Mouse (Mus musculus): ENCODE measurements around the gene Boll.
"Not testable (repeated sequence)": the region's sequence is repeated elsewhere in the genome, so short reads cannot be mapped to it uniquely, and the experiment has no call there.

Boll gene
- long read RNA-seq, experiment 1, partial matches to known transcripts = 0 of 1 reads
- long read RNA-seq, experiment 1, other reads (novel, unspliced or antisense) = 1 of 1 reads
- long read RNA-seq, experiment 2 = 0 reads

DNA sequence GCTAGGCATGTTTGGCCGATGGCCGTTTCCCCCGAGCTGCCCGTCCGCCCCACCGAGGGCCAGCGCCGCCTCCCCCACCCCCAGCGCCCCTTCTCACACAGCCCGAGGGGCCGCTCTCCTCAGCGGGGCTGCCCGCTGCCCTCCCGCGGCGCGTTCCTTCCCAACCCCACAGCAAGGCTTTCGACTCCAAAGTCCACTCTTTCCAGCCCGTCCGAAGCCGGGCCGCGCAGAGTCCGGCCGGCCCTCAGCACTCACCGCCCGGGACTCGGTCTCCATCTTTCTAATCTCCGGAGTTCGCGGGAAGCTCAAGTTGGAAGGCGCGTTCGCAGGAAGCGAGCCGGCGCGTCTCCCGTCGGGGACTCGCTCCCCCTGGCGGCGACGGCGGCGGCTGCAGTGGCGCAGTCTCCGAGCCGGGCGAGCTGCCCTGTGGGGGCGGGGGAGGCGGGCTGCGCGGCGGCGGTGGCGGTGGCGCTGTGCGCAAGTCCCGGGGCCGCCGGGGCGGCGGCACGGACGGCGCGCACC is at the start of gene Boll:
Boll (minus strand) TSS at position 426 of the 522 bp plus-strand sequence.
- intact Hi-C loops (cut with DNase I) = no loop called here

DNA sequence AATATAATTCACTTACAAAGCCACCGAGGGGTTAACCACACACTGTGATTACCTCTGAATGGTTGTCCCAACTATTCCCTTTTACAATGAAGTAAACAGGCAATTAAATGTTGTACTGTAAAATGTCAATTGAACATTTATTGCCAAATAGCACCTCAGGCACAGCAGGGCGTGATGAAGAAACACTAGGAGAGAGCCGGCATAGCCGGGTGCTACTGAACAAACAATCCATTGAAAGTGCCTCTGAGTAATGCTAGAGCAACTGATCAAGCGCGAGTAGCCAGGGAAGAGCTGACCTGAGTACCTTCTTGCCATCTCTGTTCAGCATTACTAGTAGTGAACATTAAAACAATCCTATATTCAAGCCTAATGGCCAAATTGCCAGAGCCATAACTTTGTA is 49.3 kb upstream of the Boll start:
- intact Hi-C loops (cut with DNase I) = no loop called here

DNA sequence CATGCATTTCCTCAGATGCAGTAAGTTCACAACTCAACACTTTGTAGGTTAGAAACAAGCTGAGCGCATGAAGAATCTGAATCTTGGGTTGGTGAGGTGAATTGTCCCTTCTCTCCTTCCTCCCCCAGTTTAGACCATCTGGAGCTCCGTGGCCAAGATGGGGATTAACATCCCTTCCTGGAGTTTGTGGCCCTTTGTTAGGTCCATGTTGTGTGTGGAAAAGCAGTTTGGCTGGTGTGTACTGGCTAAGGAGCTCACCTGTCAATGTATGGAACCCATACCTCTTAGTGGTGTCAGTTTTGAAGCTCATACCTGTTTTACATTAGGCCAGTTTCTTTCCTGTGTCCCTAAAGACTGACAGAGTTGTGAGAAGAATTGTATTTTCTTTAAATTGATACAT is 47.8 kb upstream of the Boll start:
- intact Hi-C loops (cut with DNase I) = no loop called here

- intact Hi-C loops (cut with DNase I) = no loop called here
Observed at GRCm38 (mm10) chr1:55410670-55411069, 47.4 kb upstream of the Boll start.

DNA sequence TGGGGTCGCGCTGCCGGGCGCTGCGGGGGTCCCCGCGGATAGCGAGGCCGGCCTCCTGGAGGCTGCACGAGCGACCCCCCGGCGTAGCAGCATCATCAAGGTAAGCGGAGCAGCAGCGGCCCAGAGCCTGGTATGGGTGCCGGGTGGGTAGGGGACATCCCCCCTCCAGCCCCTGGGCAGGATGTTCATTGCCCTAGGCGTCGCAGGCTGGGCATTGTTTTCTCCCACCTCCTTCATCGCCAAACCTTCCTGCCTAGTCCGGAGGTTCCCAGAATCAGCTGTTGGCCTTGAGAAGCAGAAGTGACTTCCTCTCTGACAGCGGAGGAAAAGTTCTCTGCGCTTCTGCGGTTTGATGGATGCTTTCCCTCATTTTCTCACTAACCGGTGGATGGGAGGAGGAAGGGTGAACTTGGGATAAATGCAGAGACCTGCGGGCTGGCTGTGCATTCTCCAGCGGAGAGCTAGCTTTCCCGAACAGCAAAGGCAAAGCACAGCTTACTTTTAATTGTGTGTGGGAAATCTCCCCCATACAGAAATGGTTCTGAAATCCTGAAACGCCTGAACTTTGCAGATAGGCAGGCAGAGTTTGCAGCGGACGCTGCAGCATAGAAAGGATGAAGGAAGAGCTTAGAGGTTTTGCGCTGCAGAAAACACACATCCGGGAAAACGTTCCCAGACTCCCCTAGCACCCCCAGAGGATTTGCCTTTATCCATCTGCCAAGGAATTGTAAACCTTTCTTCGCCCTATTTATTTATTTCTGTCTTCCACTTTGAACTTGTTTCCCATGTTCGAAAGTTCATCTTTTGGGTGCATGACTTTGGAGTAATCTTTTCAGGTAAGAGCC is 43.5 kb upstream of the Boll start:
- intact Hi-C loops (cut with DNase I) = no loop called here

GRCm38 (mm10) chr1:55406023-55406413 is 42.7 kb upstream of the Boll start:
- intact Hi-C loops (cut with DNase I) = no loop called here

DNA sequence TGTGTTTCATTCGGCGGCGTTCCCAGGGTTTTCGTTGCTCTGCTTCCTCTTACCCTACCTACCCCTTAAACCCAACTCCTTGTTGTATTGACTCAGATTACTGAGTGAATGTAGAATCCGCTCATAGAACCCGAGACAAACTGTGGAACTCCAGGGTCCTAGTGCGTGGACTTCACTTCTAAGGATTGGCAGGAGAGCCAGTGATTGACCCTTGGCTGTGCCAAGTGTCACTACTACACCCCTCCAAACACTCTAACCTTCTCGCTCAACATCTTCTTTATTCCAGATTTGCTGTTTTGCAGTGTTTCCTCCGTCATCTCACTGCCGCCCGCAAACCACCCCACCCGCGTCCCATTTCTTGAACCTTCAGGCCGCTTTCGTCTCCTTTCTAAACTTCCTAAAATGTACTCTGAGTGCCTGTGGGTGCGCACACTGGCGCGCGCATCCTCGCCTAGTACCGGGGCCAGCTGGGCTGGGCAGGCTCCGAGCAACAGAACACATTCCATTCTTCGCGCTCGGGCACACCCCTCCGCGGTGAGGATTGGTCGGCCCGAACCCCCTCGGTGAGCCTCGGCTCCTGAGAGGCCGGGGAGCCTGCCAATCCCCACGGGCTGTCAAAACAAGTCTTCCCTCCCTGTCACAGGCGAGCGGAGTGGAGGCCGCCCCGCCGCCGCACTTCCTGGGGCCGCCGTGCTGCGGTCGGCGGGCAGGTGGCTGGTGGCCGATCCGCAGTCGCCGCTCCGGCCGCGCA is 42.2 kb upstream of the Boll start, which contains the start of gene Plcl1:
Plcl1 (plus strand) TSS at position 650 of the 751 bp plus-strand sequence.
- intact Hi-C loops (cut with DNase I) = loop anchor here (2.0 kb wide), 3 partner anchors 331 to 467 kb away; no protein-coding TSS in a partner anchor

GRCm38 (mm10) chr1:55404439-55404838 is 41.2 kb upstream of the Boll start:
- intact Hi-C loops (cut with DNase I) = loop anchor here (2.0 to 5.0 kb wide), 4 partner anchors 332 to 468 kb away; no protein-coding TSS in a partner anchor

DNA sequence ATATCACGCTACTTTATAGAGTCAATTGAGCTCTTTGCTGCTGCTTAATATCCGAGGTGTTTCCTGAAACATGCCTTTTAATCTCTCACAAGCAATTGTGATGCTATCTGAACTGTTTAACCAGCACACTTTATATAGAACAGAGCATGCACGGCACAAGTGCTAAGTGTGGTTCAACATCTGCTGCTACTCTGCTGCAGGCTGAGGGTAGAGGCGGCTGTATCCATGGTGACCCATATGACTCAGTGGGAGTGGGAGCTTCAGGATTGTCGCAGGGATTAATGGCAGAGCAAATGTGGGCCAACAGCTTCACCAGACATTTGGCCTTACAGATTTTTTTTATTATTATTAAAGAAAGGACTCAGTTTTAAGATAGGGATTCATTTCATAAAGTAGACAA is 36.6 kb upstream of the Boll start:
- intact Hi-C loops (cut with DNase I) = loop anchor here (5.0 kb wide), 1 partner anchor 357 kb away; no protein-coding TSS in a partner anchor

GRCm38 (mm10) chr1:55383114-55383773 is 20.0 kb upstream of the Boll start:
- intact Hi-C loops (cut with DNase I) = loop anchor here (1.0 to 5.0 kb wide), 3 partner anchors 82 to 191 kb away; no protein-coding TSS in a partner anchor

- intact Hi-C loops (cut with DNase I) = loop anchor here (5.0 kb wide), 1 partner anchor 188 kb away; no protein-coding TSS in a partner anchor
Observed at GRCm38 (mm10) chr1:55380527-55380926, 17.3 kb upstream of the Boll start.

- intact Hi-C loops (cut with DNase I) = no loop called here
Observed at GRCm38 (mm10) chr1:55372626-55373025, 9.4 kb upstream of the Boll start.

DNA sequence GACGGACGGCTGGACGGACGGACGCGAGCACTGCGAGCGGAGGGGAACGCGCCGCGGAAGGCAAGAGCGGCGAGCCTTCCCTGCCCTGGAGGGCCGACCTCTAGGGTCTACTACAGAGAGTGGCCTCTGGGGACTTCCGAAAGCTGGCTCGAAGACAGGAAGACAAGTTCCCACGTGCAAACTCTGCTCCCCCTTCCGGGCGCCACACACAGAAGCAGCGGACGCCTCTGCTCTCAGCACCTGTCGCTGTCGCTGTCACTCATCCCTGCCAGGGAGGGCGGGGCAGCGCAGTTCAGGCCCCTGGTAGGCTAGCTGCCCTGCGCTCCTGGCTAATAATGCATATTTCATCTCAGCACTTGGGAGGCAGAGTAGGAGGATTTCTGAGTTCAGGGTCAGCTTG is 317 bp upstream of the Boll start:
- intact Hi-C loops (cut with DNase I) = no loop called here

GRCm38 (mm10) chr1:55362634-55363033 is 635 bp downstream of the Boll start:
- intact Hi-C loops (cut with DNase I) = no loop called here

DNA sequence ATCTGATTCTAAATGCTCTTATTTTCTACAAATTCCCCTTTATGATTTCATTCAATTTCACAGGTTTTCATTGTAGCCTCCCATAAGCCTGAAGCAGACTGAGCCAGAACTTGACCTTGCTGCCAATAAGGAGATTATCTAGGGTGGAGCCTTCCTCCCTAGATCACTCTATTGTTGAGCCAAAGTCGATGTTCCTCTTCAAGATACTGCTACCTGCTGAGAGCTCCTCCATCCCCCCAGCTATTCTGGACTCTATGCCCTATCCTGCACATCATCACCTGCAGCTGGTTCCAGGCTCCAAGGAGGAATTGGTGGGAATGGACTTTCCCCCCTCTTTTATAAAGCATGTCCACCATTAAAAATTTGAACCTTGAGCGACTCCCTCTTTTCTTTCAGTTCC is 11.4 kb downstream of the Boll start:
- intact Hi-C loops (cut with DNase I) = not testable (repeated sequence)

DNA sequence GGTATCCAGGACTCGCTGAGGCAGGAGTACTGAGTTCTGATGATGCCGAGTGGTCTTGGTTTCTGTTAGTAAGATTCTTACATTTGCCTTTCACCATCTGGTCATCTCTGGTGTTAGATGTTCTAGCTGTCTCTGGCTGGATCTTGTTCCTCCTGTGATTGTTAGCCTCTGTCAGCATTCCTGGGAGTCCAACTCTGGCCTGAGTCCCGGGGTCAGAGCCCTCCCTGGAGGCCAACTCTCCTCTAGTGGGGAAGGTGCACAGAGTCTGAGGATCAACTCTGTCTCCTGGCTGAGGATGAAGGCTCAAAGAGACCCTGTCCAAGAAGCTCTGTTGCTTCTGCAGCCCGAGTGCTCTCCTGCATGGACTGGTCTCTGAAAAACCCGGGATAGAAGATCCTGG is 37.8 kb downstream of the Boll start:
- intact Hi-C loops (cut with DNase I) = not testable (repeated sequence)

GRCm38 (mm10) chr1:55301077-55301476 is 62.2 kb downstream of the Boll start:
- intact Hi-C loops (cut with DNase I) = loop anchor here (2.0 kb wide), 1 partner anchor 82 kb away; no protein-coding TSS in a partner anchor

- intact Hi-C loops (cut with DNase I) = no loop called here
Observed at GRCm38 (mm10) chr1:55279081-55279480, 84.2 kb downstream of the Boll start.

DNA sequence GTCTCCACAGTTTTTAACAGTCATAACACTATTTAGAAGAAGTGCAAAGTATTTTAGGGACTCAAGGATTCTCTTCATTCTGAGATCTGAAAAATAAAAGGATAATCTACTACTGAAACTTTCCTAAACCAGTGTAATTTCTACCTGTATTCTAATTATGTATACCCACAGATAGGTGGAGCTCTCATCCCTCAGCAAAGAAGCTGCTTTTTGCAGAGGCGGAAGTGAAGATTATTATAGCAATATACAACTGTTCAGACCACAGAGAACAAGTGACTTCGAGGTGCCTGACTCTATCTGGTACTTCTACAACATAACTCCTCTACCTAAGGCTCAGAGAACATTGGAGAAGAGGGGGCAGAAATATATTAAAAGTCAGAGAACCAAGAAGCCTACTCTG is 97.8 kb downstream of the Boll start:
- intact Hi-C loops (cut with DNase I) = no loop called here

DNA sequence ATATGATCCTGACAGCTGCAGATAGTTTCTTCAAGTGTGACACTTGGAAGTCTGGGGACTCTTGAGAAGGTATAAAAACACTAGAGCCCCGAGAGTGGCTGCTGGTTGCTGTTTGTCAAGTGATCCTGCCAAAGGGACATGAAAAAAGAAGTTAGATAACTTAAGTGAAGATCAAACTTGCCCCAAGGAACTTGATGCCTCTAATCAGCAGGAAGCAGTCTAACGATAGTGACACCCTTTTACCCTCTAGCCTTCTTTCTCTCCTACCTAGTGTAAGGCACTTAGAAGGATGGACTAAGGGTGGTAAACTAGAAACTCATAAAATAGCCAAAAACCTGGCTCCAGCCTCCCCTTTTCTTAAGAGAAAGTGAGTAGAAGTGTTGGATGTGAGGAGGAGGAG is 98.9 kb downstream of the Boll start:
- intact Hi-C loops (cut with DNase I) = no loop called here

- intact Hi-C loops (cut with DNase I) = no loop called here
Observed at GRCm38 (mm10) chr1:55246374-55246773, 116.9 kb downstream of the Boll start.

Data from adrenal gland (tissue).